Mouse (Mus musculus) liver, embryonic 14.5 days (tissue): ENCODE data around the gene Anks1.

Experiments used
- CTCF ChIP-seq: IDR thresholded peaks from 2 replicates; pipeline ENCODE4 v1.5.1; 2016; ENCODE audit warnings: antibody characterized with exemption, low read depth, control low read depth
- EP300 ChIP-seq: IDR thresholded peaks from 2 replicates; pipeline ENCODE4 v1.6.1; 2016; ENCODE audit warnings: antibody characterized with exemption, low read depth

- no peak for TF ChIP-seq CTCF
- no peak for TF ChIP-seq EP300
These were observed 96.3 kb downstream of the Anks1 start for GRCm38 (mm10) chr17:28005393-28005792.
